Mouse (Mus musculus) liver, embryonic 11.5 days (tissue): ENCODE data around the gene Gdf2. TPM values are rescaled to one million over a fixed set of nuclear protein-coding genes. Genes with fewer than 3 reads are reported as not detected.

Source experiments
- polyA plus RNA-seq: library from polyadenylated mRNA; unstranded; fragments of >200 nt; fragmentation: Nextera tagmentation; extraction: Ambion mirVana; gene quantifications from 2 replicates; pipeline ENCODE4 v1.2.1, GENCODE M21; 2014

The Gdf2 gene
- polyA plus RNA-seq, 1 experiment from 2014 or later: 17.4 TPM

Other genes starting within 250 kb of the Gdf2 start
- gene Gdf10, start 17.5 kb upstream of the Gdf2 start, polyA plus RNA-seq: 23.9 and 25.9 TPM in 2 replicates
- gene Rbp3, start 13.0 kb downstream of the Gdf2 start, polyA plus RNA-seq: 0.12 TPM in 2 replicates
- gene Zfp488, start 37.7 kb downstream of the Gdf2 start, polyA plus RNA-seq: 0.08 TPM in 1 of 2 replicates, not detected in the other
- gene Gm30083, start 74.1 kb downstream of the Gdf2 start, polyA plus RNA-seq: not detected in 2 replicates
- gene Gm5460, start 75.7 kb downstream of the Gdf2 start, polyA plus RNA-seq: not detected in 2 replicates
- not detected in 2 replicates for gene Antxrl, start 111.7 kb downstream of the Gdf2 start, polyA plus RNA-seq
- 0.14 and 0.27 TPM in 2 replicates for gene Anxa8, start 144.9 kb downstream of the Gdf2 start, polyA plus RNA-seq
- not detected in 2 replicates for gene A630023A22Rik, start 161.7 kb downstream of the Gdf2 start, polyA plus RNA-seq
- gene Npy4r, start 211.4 kb downstream of the Gdf2 start, polyA plus RNA-seq: 0.04 and 0.06 TPM in 2 replicates